Mouse (Mus musculus) spleen, adult 2 months (tissue): ENCODE measurements at regions not wholly inside any gene's neighbourhood (a gene's known extent, or its start where the extent isn't known, plus 50 kb on each side); places are given as distances from the start of the nearest gene placed in this dataset.

Experiments
- CTCF ChIP-seq: fragments of 200-500 bp; IDR thresholded peaks from 2 replicates; pipeline ENCODE4 v1.5.1; 2011; ENCODE audit warnings: mild to moderate bottlenecking, inconsistent platforms; ENCODE audit not compliant: insufficient read depth, insufficient read length, insufficient replicate concordance; ENCODE audit errors: extremely low read depth
- POLR2A ChIP-seq: fragments of 200-500 bp; IDR thresholded peaks from 2 replicates; pipeline ENCODE4 v1.6.1; 2011; ENCODE audit warnings: low read depth, low read length, inconsistent platforms

DNA sequence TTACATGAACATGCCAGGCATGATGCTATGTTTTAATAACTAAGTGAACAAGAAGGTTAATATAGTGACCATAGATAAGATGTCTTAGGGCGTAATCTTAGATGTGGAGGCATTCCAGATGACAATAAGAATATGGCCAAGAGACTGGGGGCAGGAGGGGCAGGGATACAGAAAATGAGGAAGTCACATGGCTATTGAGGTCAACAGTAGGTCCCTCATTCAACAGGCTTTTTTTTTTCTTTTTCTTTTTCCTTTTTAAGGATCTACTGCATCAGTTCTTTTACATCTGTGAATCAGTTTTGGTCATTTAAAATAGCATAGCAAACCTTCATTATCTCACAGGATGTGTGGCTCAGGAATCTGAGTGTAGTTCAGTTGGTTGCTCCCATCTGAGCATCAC, 80.4 kb upstream of the Tmem164 start:
- TF ChIP-seq POLR2A (no peak), CTCF (no peak)
